In genomic region chr4:89161389-89161788, GRCm38 (mm10) we compare ENCODE assay signal across 16 mouse cellular contexts.
"Had no signal": no experiment of that assay in that cellular context is flagged by ENCODE, and none has a peak within 500 bp of the region (broad histone marks: within the 10 kb centered on the region; RNA-seq: fewer than 3 reads in every experiment).

No protein-coding gene starts in this region.

- H3K27ac ChIP-seq: neural tube, embryonic 12.5 days; neural tube, embryonic 13.5 days; neural tube, embryonic 15.5 days; stomach, embryonic 15.5 days; stomach, postnatal 0 days had no signal

- DNase-seq: retina, postnatal 1 day; right cerebral cortex, adult 18-20 months; right cerebral cortex, postnatal 14 days; right cerebral cortex, postnatal 25 days; right cerebral cortex, postnatal 4 days; thymus, adult 18-20 months; thymus, adult 2 months; thymus, postnatal 14 days; thymus, postnatal 25 days; thymus, postnatal 36 days; thymus, postnatal 4 days had no signal

- H3K4me1 ChIP-seq: neural tube, embryonic 12.5 days; neural tube, embryonic 13.5 days; neural tube, embryonic 15.5 days; stomach, embryonic 15.5 days had no signal

- H3K4me3 ChIP-seq: neural tube, embryonic 12.5 days; neural tube, embryonic 13.5 days; neural tube, embryonic 15.5 days; stomach, embryonic 15.5 days had no signal

- H3K9me3 ChIP-seq: neural tube, embryonic 12.5 days; neural tube, embryonic 13.5 days; neural tube, embryonic 15.5 days; stomach, embryonic 15.5 days had no signal

- H3K27me3 ChIP-seq: neural tube, embryonic 12.5 days; neural tube, embryonic 13.5 days; neural tube, embryonic 15.5 days; stomach, embryonic 15.5 days had no signal

- H3K9ac ChIP-seq: neural tube, embryonic 12.5 days; neural tube, embryonic 13.5 days; neural tube, embryonic 15.5 days; stomach, embryonic 15.5 days had no signal
